Mouse (Mus musculus) testis, adult 2 months (tissue): ENCODE data around the gene Zc3h12a.

Experiments used
- CTCF ChIP-seq: fragments of 200-500 bp; IDR thresholded peaks from 2 replicates; pipeline ENCODE4 v1.5.1; 2012; ENCODE audit warnings: low read depth, mild to moderate bottlenecking, inconsistent platforms, low read length, moderate library complexity; ENCODE audit not compliant: control insufficient read depth, insufficient read depth, insufficient replicate concordance
- POLR2A ChIP-seq: fragments of 200-500 bp; IDR thresholded peaks from 2 replicates; pipeline ENCODE4 v1.6.1; 2012; ENCODE audit warnings: low read depth, mild to moderate bottlenecking, inconsistent platforms, low read length, moderate library complexity; ENCODE audit not compliant: control insufficient read depth

DNA sequence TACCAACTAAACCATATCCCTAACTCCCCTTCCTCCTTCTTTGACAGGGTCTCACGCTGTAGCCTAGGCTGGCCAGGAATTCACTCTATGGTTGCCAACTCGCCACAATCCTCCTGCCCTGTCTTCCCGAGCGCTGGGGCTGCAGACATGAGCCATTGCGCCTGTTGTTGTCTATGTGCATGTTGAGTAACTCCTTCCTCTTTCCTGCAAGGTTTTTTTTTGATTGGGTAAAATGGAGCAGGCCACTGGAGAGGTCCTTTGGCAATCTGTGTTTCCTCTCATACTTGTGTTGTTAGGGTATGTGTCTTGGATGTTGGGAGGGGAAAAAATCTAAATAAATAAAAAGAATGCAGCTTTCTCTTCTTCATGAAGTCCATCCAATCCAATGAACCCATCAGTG, 16.6 kb upstream of the Zc3h12a start:
- TF ChIP-seq CTCF (no peak), POLR2A (no peak)
